Mouse (Mus musculus) small intestine, adult 2 months (tissue): ENCODE results near the gene Vash2.

Source experiments
- CTCF ChIP-seq: fragments of 200-500 bp; IDR thresholded peaks from 2 replicates; pipeline ENCODE4 v1.5.1; 2012; ENCODE audit warnings: low read depth, mild to moderate bottlenecking, control low read depth, inconsistent platforms, low read length, moderate library complexity, mixed read lengths; ENCODE audit not compliant: insufficient replicate concordance, insufficient read length; ENCODE audit errors: extremely low read depth
- POLR2A ChIP-seq: fragments of 200-500 bp; IDR thresholded peaks from 2 replicates; pipeline ENCODE4 v1.6.1; 2012; ENCODE audit warnings: low read depth, mild to moderate bottlenecking, control low read depth, inconsistent platforms, low read length, moderate library complexity

- no peak for TF ChIP-seq CTCF
- no peak for TF ChIP-seq POLR2A
Observed at GRCm38 (mm10) chr1:190953009-190953408, 26.1 kb downstream of the Vash2 start.
